Mouse (Mus musculus): ENCODE data around the gene Anapc15. TPM values are rescaled to one million over a fixed set of nuclear protein-coding genes. Genes with fewer than 3 reads are reported as not detected.

Gene Anapc15
- polyA plus RNA-seq, 1 experiment = 42.6 TPM

DNA sequence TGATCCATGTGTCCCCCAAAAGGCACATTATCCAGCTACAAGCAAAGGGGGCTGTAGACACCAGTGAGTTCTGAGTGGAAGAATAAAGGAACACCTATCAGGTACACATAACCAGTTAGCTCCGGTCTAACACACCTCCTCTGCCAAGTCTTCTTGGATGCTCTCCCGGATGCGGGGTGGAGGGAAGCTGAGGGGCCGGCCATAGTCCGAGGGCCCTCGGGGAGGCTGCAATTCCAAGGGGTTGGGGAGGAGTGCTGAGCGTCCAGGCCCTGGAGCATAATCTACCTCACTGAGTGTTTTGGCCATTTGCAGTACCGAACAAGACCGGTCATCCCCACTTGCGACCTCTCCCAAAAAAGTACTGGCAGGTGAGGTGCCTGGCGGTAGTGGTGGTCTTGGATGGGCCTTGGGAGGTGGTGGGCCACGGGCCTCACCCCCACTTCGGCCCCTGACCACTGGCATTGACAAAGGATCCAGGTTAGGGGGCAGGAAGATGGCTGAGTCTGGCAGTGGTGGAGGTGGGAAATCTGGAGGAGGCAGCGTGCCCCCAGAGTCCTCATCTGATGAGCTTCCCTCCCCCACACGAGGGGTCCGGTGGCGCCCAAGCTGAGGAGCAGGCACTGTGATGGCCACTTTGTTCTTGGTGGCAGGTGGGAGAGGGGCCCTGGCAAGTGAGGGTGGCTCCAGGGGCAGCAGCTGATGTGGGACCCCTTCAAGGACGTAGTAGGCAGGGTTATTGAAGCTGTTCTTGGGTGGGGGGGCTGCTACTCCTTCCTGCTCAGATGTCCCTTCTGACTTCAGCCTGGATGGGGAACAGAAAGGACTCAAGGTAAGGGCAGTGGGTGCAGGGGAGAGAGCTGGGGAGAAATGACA is 39.5 kb upstream of the Anapc15 start:
- Histone ChIP-seq H3K27me3 (replicated peaks; ENCODE audit: control insufficient read depth, insufficient read depth, low read length) (no peaks in the 10 kb centered on the region), H3K4me1 (ENCODE audit: control insufficient read depth, insufficient read depth, low read length) (peaks cover 5% of the 10 kb centered on the region; the same call in 1 of the 2 replicates), H3K27ac (ENCODE audit: insufficient read depth, low read depth, low read length) (no peak overlapping the region), H3K4me3 (ENCODE audit: insufficient read depth, low read depth, low read length) (no peak overlapping the region), H3K36me3 (ENCODE audit: control insufficient read depth, insufficient read depth, low read length) (peaks cover 5% of the 10 kb centered on the region)
- DNase-seq = peak; percentile 84
- WGBS = 57% methylated on average over 18 of the region's 18 CpGs
- TF ChIP-seq CTCF (conservative IDR thresholded peaks at IDR 0.05; ENCODE audit: insufficient read depth, insufficient read length, low read depth, low read length) (no peak), POLR2A (IDR thresholded peaks at IDR 0.05; ENCODE audit: low read depth, low read length) (no peak)

DNA sequence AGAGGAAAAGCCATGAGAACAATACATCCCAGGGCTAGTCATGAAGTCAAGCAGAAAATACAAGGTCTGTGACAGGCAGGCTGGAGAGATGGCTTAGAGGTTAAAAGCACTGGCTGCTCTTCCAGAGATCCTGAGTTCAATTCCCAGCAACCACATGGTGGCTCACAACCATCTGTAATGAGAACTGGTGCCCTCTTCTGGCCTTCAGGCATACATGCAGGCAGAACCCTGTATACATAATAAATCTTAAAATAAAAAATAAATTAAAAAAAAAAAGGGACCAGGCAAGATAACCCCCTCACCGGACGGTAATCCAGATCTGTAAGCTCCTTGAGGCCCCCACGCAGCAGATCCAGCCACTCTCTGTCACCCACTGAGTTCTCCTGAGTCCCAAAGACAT is 33.1 kb upstream of the Anapc15 start:
- Histone ChIP-seq H3K27ac (ENCODE audit: insufficient read depth, low read depth, low read length) (no peak overlapping the region), H3K4me1 (ENCODE audit: control insufficient read depth, insufficient read depth, low read length) (no peaks in the 10 kb centered on the region), H3K36me3 (ENCODE audit: control insufficient read depth, insufficient read depth, low read length) (peaks cover 10% of the 10 kb centered on the region), H3K27me3 (replicated peaks; ENCODE audit: control insufficient read depth, insufficient read depth, low read length) (no peaks in the 10 kb centered on the region), H3K4me3 (ENCODE audit: insufficient read depth, low read depth, low read length) (no peak overlapping the region)
- DNase-seq = no peak
- 95% methylated on average over 3 of the region's 3 CpGs for WGBS
- TF ChIP-seq CTCF (conservative IDR thresholded peaks at IDR 0.05; ENCODE audit: insufficient read depth, insufficient read length, low read depth, low read length) (peak; percentile 15; the same call in 1 of the 2 replicates), POLR2A (IDR thresholded peaks at IDR 0.05; ENCODE audit: low read depth, low read length) (no peak)

DNA sequence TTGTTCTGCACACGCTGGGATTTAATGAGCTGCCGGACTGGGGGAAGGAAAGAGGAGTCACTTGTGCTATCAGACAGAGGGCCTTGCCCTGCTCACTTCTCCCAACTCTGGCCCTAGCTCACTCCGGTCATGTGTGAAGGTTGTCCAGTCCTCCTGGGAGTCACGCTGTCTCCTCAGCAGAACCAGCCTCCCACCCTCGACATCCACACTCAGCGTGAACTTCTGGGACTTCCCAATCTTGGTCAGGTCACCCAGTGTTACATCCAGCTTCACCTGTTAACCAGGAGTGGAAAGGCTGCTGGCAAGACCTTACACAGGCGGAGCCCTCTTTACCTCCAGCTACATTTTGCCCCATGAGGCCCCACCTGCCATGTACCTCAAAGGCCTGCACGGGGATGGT is 32.1 kb upstream of the Anapc15 start:
- WGBS = 90% methylated on average over 8 of the region's 8 CpGs
- Histone ChIP-seq H3K27ac (ENCODE audit: insufficient read depth, low read depth, low read length) (no peak overlapping the region), H3K4me1 (ENCODE audit: control insufficient read depth, insufficient read depth, low read length) (peaks cover 4% of the 10 kb centered on the region; the same call in 1 of the 2 replicates), H3K4me3 (ENCODE audit: insufficient read depth, low read depth, low read length) (no peak overlapping the region), H3K27me3 (replicated peaks; ENCODE audit: control insufficient read depth, insufficient read depth, low read length) (no peaks in the 10 kb centered on the region), H3K36me3 (ENCODE audit: control insufficient read depth, insufficient read depth, low read length) (peaks cover 8% of the 10 kb centered on the region)
- TF ChIP-seq CTCF (conservative IDR thresholded peaks at IDR 0.05; ENCODE audit: insufficient read depth, insufficient read length, low read depth, low read length) (no peak), POLR2A (IDR thresholded peaks at IDR 0.05; ENCODE audit: low read depth, low read length) (no peak)
- no peak for DNase-seq

DNA sequence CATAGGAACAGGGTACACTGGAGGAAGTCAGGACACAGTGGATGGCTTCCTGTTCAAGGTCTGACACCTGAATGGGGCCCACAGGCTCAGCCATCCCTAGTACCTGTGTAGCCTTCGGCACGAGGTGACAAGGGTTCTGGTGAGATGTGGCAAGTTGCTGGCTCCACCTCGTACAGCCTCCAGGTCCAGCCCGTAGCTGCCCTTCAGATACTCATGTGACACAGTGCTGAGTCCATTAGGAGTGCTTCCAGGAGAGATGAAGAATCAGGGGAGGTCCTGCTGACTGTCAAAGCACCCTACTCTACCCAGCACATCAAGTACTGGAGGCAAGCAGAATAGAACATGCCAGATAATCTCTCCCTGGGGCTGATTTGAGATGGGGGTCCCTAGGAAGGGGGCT is 31.1 kb upstream of the Anapc15 start:
- WGBS = 73% methylated on average over 4 of the region's 4 CpGs
- TF ChIP-seq POLR2A (IDR thresholded peaks at IDR 0.05; ENCODE audit: low read depth, low read length) = no peak
- no peak for TF ChIP-seq CTCF (conservative IDR thresholded peaks at IDR 0.05; ENCODE audit: insufficient read depth, insufficient read length, low read depth, low read length)
- H3K27ac ChIP-seq (ENCODE audit: insufficient read depth, low read depth, low read length) = no peak overlapping the region
- no peak for DNase-seq
- peaks cover 6% of the 10 kb centered on the region for H3K36me3 ChIP-seq (ENCODE audit: control insufficient read depth, insufficient read depth, low read length)
- H3K27me3 ChIP-seq (replicated peaks; ENCODE audit: control insufficient read depth, insufficient read depth, low read length) = no peaks in the 10 kb centered on the region
- H3K4me1 ChIP-seq (ENCODE audit: control insufficient read depth, insufficient read depth, low read length) = peaks cover 4% of the 10 kb centered on the region; the same call in 1 of the 2 replicates
- no peak overlapping the region for H3K4me3 ChIP-seq (ENCODE audit: insufficient read depth, low read depth, low read length)

DNA sequence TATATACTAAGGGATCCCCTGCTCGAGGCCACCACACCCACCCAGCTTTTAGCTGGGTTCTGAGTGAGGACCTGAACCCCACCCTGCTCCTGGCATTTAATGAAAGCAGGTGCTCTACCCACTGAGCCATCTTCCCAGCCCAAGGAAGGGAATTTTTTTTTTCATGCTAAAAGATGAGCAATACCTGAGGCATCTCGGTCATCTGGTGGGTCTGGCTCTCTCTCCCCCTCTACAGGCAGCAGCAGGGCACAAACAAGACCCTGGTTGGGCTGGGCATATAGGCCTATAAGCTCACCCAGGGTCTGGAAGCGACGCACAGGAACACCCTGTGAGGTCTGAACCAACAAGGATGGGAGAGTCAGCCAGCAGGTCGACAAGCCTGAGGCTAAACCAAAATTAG is 30.2 kb upstream of the Anapc15 start:
- H3K36me3 ChIP-seq (ENCODE audit: control insufficient read depth, insufficient read depth, low read length) = peaks cover 6% of the 10 kb centered on the region
- no peak overlapping the region for H3K27ac ChIP-seq (ENCODE audit: insufficient read depth, low read depth, low read length)
- no peak for DNase-seq
- H3K4me3 ChIP-seq (ENCODE audit: insufficient read depth, low read depth, low read length) = no peak overlapping the region
- peaks cover 4% of the 10 kb centered on the region; the same call in 1 of the 2 replicates for H3K4me1 ChIP-seq (ENCODE audit: control insufficient read depth, insufficient read depth, low read length)
- WGBS = 77% methylated on average over 5 of the region's 5 CpGs
- H3K27me3 ChIP-seq (replicated peaks; ENCODE audit: control insufficient read depth, insufficient read depth, low read length) = no peaks in the 10 kb centered on the region
- no peak for TF ChIP-seq POLR2A (IDR thresholded peaks at IDR 0.05; ENCODE audit: low read depth, low read length)

DNA sequence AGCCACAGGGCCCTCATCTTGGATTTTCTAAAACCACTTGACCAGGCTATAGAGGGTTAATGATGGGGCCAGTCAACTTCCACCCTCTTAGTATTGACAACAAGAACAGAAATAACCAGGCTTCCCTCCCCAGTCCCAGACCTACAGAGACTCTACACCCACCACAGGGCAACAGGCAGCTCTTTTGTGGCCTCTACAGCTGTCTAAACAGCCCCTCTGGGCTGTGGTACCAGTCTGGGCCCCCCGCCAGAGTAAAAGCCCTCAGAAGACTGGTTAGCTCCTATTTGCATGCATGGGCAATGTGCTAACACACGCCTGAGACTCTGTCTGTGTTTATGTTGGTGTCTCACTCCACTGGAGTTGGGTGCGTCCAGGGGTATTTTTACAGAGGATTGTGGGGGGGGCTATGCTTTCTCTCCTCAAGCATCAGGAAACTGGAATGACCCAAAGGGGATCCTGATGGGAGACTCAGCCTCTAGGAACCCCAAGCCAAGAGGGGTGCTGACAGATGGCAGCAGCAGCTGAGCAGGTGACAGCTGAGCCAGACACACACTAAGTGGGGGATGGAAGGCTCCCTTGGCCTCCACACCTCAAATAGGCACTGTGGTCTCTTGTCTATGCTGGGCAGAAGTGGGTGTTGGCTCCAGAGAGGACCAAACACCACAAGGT is 29.5 kb upstream of the Anapc15 start:
- H3K4me1 ChIP-seq (ENCODE audit: control insufficient read depth, insufficient read depth, low read length) = peaks cover 10% of the 10 kb centered on the region; the same call in 1 of the 2 replicates
- WGBS = 72% methylated on average over 3 of the region's 3 CpGs
- no peaks in the 10 kb centered on the region for H3K27me3 ChIP-seq (replicated peaks; ENCODE audit: control insufficient read depth, insufficient read depth, low read length)
- no peak overlapping the region for H3K27ac ChIP-seq (ENCODE audit: insufficient read depth, low read depth, low read length)
- H3K36me3 ChIP-seq (ENCODE audit: control insufficient read depth, insufficient read depth, low read length) = peaks cover 6% of the 10 kb centered on the region
- no peak for TF ChIP-seq CTCF (conservative IDR thresholded peaks at IDR 0.05; ENCODE audit: insufficient read depth, insufficient read length, low read depth, low read length)
- TF ChIP-seq POLR2A (IDR thresholded peaks at IDR 0.05; ENCODE audit: low read depth, low read length) = no peak
- no peak for DNase-seq
- no peak overlapping the region for H3K4me3 ChIP-seq (ENCODE audit: insufficient read depth, low read depth, low read length)

DNA sequence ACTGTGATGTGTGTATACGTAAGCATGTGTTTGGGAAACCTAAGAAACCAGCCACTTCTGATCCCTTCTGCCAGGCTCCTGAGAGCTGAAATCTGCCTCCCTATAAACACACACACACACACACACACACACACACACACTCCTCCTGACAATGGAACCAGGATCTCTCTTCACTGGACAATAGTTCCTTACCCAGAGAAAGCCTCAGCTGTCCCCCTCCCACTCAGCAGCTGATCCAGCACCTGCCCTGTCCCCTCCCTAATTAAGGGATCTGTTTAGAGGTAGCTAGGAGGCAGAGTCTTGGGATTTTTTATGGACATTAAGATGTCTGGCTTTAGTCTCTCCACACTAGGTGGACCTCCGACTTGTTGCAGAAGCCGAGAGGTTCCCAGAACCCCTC is 28.6 kb upstream of the Anapc15 start:
- peaks cover 10% of the 10 kb centered on the region; the same call in 1 of the 2 replicates for H3K4me1 ChIP-seq (ENCODE audit: control insufficient read depth, insufficient read depth, low read length)
- H3K4me3 ChIP-seq (ENCODE audit: insufficient read depth, low read depth, low read length) = no peak overlapping the region
- 76% methylated on average over 3 of the region's 3 CpGs for WGBS
- H3K27ac ChIP-seq (ENCODE audit: insufficient read depth, low read depth, low read length) = no peak overlapping the region
- H3K27me3 ChIP-seq (replicated peaks; ENCODE audit: control insufficient read depth, insufficient read depth, low read length) = no peaks in the 10 kb centered on the region
- no peak for DNase-seq
- peaks cover 6% of the 10 kb centered on the region for H3K36me3 ChIP-seq (ENCODE audit: control insufficient read depth, insufficient read depth, low read length)
- no peak for TF ChIP-seq CTCF (conservative IDR thresholded peaks at IDR 0.05; ENCODE audit: insufficient read depth, insufficient read length, low read depth, low read length)
- no peak for TF ChIP-seq POLR2A (IDR thresholded peaks at IDR 0.05; ENCODE audit: low read depth, low read length)

Measured in kidney, adult 2 months (tissue).